Mouse (Mus musculus): ENCODE measurements at regions not wholly inside any gene's neighbourhood (a gene's known extent, or its start where the extent isn't known, plus 50 kb on each side); places are given as distances from the start of the nearest gene placed in this dataset.

- no peak for DNase-seq
These were observed 113.5 kb downstream of the Tfcp2l1 start for GRCm38 (mm10) chr1:118741286-118741685.

DNA sequence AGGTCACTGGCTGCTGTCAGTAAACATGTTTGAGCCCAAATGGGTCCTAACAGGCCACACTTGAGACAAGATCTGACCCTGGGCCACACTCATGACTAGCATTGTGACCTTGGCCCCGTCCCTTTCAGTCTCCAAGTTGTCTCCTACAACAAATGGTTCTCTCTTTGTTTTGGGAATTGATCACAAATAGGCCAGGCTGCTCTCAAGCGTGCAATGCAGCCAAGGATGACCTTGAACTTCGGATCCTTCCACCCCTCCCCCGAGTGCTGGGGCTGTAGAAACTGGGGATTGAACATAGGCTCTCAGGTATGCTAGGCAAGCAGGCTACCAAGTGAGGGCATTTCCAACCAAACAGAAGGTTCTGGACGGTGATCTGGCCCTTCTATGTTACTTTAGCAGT is 120.5 kb downstream of the Tfcp2l1 start:
- no peak for DNase-seq

- no peak for DNase-seq
These were observed 125.1 kb downstream of the Tfcp2l1 start for GRCm38 (mm10) chr1:118752869-118753268.

DNA sequence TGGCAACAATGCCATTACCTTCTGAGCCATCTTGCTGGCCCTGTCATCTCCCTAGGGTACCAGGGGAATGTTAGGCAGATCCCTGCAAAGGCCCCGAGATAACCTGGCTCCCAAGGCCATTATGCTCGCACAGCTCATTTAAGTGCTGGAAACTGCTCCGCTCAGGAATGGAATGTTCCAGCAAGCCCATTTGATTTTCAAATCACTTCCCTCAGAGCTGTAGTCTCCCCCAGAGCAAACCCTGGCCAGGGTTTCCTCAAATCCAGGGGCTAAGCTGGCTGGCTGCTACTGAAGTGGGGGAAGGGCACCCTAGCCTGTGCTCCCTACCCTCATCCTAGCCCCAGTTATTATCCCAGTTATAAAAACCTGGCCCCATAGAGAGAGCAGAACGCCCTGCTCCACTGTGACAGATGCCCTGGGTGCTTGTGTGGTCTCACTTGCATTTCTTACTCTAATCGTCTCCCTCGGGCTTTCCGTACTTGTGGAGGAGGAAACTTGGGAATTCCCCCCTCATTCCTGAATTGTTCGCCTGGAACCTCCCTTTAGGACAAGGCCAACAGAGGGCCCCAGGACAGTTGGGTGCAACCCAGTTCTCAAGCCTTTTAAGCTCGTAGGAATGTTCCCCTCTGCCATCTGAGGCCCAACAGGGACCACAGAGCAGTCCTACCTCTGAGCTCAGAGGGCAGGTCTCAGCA is 128.6 kb downstream of the Tfcp2l1 start:
- no peak for DNase-seq

- no peak for DNase-seq
These were observed 129.7 kb downstream of the Tfcp2l1 start for GRCm38 (mm10) chr1:118757340-118758030.

DNA sequence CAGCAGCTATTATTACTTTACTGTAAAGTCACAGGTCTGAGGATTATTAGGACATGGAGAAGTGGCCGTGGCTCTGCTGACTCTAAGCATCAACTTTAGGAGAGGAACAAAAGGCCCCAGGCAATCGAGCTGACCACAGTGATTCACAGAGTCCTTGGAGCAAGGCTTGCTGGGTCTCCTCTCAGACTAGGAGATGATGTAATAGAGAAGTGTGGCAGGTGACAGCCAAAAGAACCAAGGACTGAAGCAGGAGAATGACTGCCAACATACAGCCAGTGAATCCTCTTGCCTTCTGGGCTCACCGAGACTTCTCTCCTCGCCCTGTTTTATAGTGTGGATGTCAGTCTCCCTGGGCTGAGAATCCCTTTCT is 130.3 kb downstream of the Tfcp2l1 start:
- no peak for DNase-seq

- peak; percentile 86 for DNase-seq
These were observed 131.6 kb downstream of the Tfcp2l1 start for GRCm38 (mm10) chr1:118759141-118759932.

DNA sequence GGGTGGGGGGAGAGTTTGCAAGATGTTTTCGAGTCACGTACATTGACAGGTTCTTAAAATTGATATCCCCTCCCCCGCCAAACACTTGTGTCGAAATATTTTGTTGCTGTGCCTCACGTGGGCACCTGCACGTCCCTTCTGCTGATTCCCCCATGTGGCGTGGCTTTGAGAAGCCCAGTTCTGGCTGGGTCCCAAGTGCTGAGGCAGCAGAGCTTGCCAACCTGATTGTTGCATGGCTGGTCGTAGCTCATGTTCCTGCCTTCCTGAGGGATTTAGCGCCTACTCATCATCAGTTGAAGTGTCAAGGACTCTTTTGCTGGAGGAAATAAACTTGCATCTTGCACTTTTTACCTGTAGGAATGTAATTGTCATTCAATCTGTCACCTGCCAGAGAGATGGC is 137.8 kb downstream of the Tfcp2l1 start:
- peak; percentile 50 for DNase-seq

DNA sequence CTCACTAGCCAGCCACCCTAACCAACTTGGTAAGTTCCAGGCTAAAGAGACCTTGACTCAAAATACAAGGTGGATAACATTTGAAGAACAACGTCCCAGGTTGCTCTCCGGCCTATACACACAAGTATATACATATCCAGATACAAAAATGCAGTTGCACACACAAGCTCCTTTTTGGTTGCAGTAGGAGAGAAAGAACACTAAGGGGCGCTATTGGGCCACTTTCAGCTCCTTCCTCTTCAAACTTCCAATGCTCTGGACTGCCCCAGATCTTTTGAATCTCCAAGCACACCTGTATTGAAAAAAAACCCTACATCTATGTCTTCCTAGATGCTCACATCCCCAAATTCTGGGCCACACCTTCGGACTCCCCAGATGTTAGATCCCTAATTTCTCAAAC is 141.1 kb downstream of the Tfcp2l1 start:
- DNase-seq, result peak; percentile 53

GRCm38 (mm10) chr1:118772261-118772660 is 144.5 kb downstream of the Tfcp2l1 start:
- DNase-seq, result peak; percentile 80

- DNase-seq, result no peak
These were observed 149.1 kb downstream of the Tfcp2l1 start for GRCm38 (mm10) chr1:118776594-118777441.
